Mouse (Mus musculus) layer of hippocampus, adult 9-10 months (tissue): Measurements from ENCODE around the gene Ap5s1.
"Not testable (repeated sequence)": the region's sequence is repeated elsewhere in the genome, so short reads cannot be mapped to it uniquely, and the experiment has no call there.

Experiments used
- DNase-seq: peaks from one replicate; pipeline ENCODE4 v3.0.0; 2022; ENCODE audit warnings: low spot score

Ap5s1 gene

GRCm38 (mm10) chr2:131222562-131222961, 15.7 kb downstream of the Ap5s1 start:
- no peak for DNase-seq

GRCm38 (mm10) chr2:131223569-131223968, 16.7 kb downstream of the Ap5s1 start:
- DNase-seq: no peak

- DNase-seq: no peak
These were observed 18.3 kb downstream of the Ap5s1 start for GRCm38 (mm10) chr2:131225178-131225577.

GRCm38 (mm10) chr2:131226669-131227068, 19.8 kb downstream of the Ap5s1 start:
- not testable (repeated sequence) for DNase-seq

GRCm38 (mm10) chr2:131227243-131227642, 20.4 kb downstream of the Ap5s1 start:
- no peak for DNase-seq

GRCm38 (mm10) chr2:131232558-131232957, 25.7 kb downstream of the Ap5s1 start:
- no peak for DNase-seq

- DNase-seq: peak; percentile 80
These were observed 26.6 kb downstream of the Ap5s1 start, which contains the start of gene Mavs for GRCm38 (mm10) chr2:131233307-131234126. Gene Mavs, plus strand, starts transcription at chr2:131234063.

- no peak for DNase-seq
These were observed 27.3 kb downstream of the Ap5s1 start for GRCm38 (mm10) chr2:131234127-131234650.

- DNase-seq: no peak
These were observed 28.2 kb downstream of the Ap5s1 start for GRCm38 (mm10) chr2:131234970-131235635.

DNA sequence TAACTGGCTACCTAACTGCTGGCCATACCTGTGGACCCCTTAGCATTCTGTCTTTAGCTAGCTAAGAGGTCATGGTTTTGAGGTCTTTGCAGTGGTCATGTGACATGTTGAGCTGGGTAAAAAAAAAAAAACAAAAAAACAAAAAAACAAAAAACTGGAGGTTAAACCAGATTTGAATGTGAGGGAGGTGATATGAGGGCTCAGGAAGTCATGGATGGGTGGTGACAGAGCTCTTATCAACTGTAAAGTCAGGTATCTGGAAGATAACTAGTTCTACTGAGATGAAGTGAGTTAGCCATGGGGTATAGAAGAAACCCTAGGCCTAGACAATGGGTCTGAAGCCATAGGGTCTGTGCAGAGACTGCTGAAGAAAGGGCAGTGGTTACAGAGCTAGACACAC, 35.3 kb downstream of the Ap5s1 start:
- DNase-seq: no peak

- DNase-seq: no peak
These were observed 36.1 kb downstream of the Ap5s1 start for GRCm38 (mm10) chr2:131242929-131243328.

GRCm38 (mm10) chr2:131253681-131254328, 46.9 kb downstream of the Ap5s1 start:
- DNase-seq: no peak

DNA sequence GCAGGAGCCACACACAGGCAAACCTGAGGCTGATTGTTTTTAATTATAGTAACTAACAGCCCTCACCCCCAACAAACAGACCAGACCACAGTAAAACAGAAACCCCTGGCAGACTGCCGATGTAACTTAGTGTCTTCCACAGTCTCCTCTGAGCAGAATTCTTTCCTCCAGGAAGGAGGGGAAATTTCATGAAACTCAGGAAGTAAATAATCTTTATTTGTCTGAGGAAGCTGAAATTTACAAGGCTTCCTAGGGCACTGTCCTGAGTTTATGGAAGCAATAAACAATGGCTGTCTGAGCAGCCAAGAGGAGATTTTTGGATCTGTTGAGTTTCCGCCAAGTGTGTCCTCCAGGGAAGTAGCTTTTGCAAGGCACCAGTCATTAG, 47.4 kb downstream of the Ap5s1 start:
- no peak for DNase-seq

- DNase-seq: no peak
These were observed 48.9 kb downstream of the Ap5s1 start for GRCm38 (mm10) chr2:131255738-131256137.

GRCm38 (mm10) chr2:131258693-131259092, 51.8 kb downstream of the Ap5s1 start:
- no peak for DNase-seq

DNA sequence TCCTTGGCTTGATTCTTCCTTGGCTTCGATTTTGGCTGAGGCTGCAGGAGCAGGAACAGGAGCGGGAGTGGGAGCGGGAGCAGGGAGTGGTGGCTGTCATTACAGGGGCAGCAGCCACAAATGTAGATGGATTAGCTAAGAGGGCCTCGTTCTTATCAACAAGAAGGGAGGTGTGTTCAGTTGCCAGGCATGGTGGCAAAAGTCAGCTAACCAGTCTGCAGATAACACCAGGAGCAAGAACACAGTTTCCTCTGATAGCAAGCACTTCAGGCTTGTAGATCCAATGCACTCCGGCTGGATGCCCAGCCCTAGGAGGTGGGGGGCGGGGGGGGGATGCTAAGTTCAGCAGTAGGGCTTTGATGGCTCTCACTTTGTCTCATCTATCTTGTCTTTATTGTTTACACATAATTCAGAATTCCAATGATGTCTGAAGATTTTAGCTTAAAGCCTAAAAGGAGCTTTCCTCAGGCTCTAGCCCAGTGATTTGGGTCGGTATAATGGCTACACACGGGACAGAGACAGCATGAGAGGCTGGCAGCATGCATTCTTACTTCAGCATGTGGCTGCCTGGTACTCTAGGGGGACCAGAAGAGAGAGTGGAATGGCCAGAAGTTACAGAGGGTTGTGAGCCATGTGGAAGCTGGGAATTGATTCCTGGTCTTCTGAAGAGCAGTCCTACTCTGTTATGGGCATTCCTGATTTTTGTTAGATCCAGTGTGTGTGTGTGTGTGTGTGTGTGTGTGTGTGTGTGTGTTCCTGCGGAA, 53.8 kb downstream of the Ap5s1 start:
- DNase-seq: no peak

GRCm38 (mm10) chr2:131261481-131262212, 54.8 kb downstream of the Ap5s1 start:
- no peak for DNase-seq

DNA sequence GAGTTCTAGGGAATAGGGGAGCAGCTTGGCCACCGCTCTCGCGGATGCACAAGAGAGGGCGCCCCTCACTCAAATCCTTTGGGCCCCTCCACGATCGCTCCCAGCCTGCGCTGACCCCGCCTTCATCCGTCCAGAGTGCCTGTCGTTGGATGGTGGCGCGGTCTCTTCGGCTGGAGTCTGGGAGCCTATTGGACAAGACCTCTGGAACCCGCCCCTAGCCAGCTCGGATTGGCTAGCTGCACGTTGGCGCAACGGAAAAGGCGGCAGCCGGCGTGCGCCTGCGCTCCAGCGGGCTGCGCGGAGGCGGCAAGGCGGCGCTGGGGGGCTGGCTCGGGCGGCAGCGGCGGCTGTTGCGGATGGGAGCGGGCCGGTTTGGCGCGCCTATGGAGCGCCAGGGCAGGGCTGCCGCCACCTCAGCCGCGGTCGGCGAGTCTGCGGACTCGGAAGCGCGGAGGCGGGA, 55.4 kb downstream of the Ap5s1 start, which contains the start of gene Pank2:
Gene Pank2 (plus strand): TSS at position 283 of the 460 bp plus-strand sequence.
- peak; percentile 95 for DNase-seq
